ENCODE assay signal across 16 mouse cellular contexts in the genomic region with DNA sequence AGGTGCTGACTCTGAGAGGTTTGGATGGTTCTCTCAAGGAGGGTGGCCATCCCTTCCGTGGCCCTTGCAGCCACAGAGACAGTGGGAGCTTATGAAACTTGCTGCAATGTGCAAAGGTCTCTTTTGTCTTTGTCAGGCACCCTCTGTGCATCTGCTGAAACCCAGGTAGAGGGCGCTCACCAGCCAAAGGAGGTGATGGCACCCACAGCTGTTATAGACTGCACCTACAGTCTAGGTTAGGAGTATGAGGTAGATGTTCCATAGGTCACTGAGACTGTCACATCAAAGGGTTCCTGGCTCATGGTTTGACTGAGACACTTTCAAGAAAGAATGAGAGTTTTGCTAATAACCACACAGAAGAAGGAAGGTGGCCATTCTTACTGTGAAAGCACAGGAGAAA. TPM values are rescaled to one million over a fixed set of nuclear protein-coding genes. Genes with fewer than 3 reads are reported as not detected.
DNase-seq lines count a peak whose midpoint lies in the region; ATAC-seq and TF ChIP-seq lines count a peak whose summit lies in the region.
"Had no signal": no experiment of that assay in that cellular context is flagged by ENCODE, and none has a peak within 500 bp of the region (broad histone marks: within the 10 kb centered on the region; RNA-seq: fewer than 3 reads in every experiment).

No protein-coding gene starts in this region.

- no peak overlapping the region for H3K9ac ChIP-seq in kidney, postnatal 0 days (ENCODE audit: low read depth, low read length)
- H3K9ac ChIP-seq: embryonic facial prominence, embryonic 15.5 days; forebrain, embryonic 15.5 days; liver, embryonic 12.5 days had no signal

- 63% methylated on average over 2 of the region's 2 CpGs for WGBS in thymus, adult 2 months
- whole genome bisulfite sequencing in kidney, postnatal 0 days, result 69% methylated on average over 2 of the region's 2 CpGs
- 53% methylated on average over 2 of the region's 2 CpGs for WGBS in limb, embryonic 10.5 days

- no peak for TF ChIP-seq POLR2A in thymus, adult 2 months (IDR thresholded peaks at IDR 0.05; ENCODE audit: control insufficient read depth, extremely low read depth, insufficient read depth, low read length, poor library complexity)

- no peak for TF ChIP-seq CTCF in thymus, adult 2 months (IDR thresholded peaks at IDR 0.05; ENCODE audit: borderline replicate concordance, control insufficient read depth, extremely low read depth, insufficient read depth, low read length, poor library complexity)
- TF ChIP-seq CTCF in kidney, postnatal 0 days (IDR thresholded peaks at IDR 0.05; ENCODE audit: low read depth), result peak; percentile 35; the same call in 1 of the 2 replicates

- H3K36me3 ChIP-seq in thymus, adult 2 months (ENCODE audit: control insufficient read depth, insufficient read depth, low read length), result no peaks in the 10 kb centered on the region
- H3K36me3 ChIP-seq in kidney, postnatal 0 days (ENCODE audit: insufficient read depth, low read length), result no peaks in the 10 kb centered on the region
- H3K36me3 ChIP-seq in limb, embryonic 10.5 days, result no peaks in the 10 kb centered on the region
- H3K36me3 ChIP-seq: embryonic facial prominence, embryonic 15.5 days; forebrain, embryonic 15.5 days; liver, embryonic 12.5 days had no signal

- H3K4me1 ChIP-seq in thymus, adult 2 months (replicated peaks; ENCODE audit: control insufficient read depth, insufficient read depth, low read length), result 0 out of 2 replicates have a peak, but pooled peaks cover 2% of the 10 kb centered on the region
- no peaks in the 10 kb centered on the region for H3K4me1 ChIP-seq in kidney, postnatal 0 days (replicated peaks; ENCODE audit: insufficient read depth, low read length)
- no peaks in the 10 kb centered on the region for H3K4me1 ChIP-seq in limb, embryonic 10.5 days
- H3K4me1 ChIP-seq: embryonic facial prominence, embryonic 15.5 days; forebrain, embryonic 15.5 days; liver, embryonic 12.5 days had no signal

- no peaks in the 10 kb centered on the region for H3K27me3 ChIP-seq in thymus, adult 2 months (ENCODE audit: control insufficient read depth, insufficient read depth, low read length)
- no peaks in the 10 kb centered on the region for H3K27me3 ChIP-seq in kidney, postnatal 0 days (ENCODE audit: insufficient read depth, low read length)
- H3K27me3 ChIP-seq in limb, embryonic 10.5 days (ENCODE audit: low read depth, poor library complexity, severe bottlenecking), result no peaks in the 10 kb centered on the region
- H3K27me3 ChIP-seq: embryonic facial prominence, embryonic 15.5 days; forebrain, embryonic 15.5 days; liver, embryonic 12.5 days had no signal

- H3K4me2 ChIP-seq in kidney, postnatal 0 days (ENCODE audit: low read length), result no peak overlapping the region
- H3K4me2 ChIP-seq: embryonic facial prominence, embryonic 15.5 days; forebrain, embryonic 15.5 days; liver, embryonic 12.5 days had no signal

- peak; percentile 30 for DNase-seq in kidney, adult 11 months
- no peak for DNase-seq in kidney, adult 18-20 months
- DNase-seq in thymus, adult 2 months, result peak; percentile 26
- DNase-seq in thymus, adult 18-20 months, result no peak
- DNase-seq in kidney, postnatal 0 days (ENCODE audit: low spot score), result no peak
- DNase-seq in thymus, postnatal 4 days, result peak; percentile 64
- DNase-seq in limb, embryonic 10.5 days (ENCODE audit: low spot score), result no peak
- no peak for DNase-seq in urinary bladder, postnatal 4 days (ENCODE audit: low spot score in 2 of 2)
- DNase-seq: gastrocnemius, postnatal 25 days had no signal

- ATAC-seq in kidney, postnatal 0 days (replicated peaks; ENCODE audit: low FRiP score, low read depth), result no peak; the same call in 1 of the 2 replicates
- ATAC-seq: activated CD4-positive, CD25-positive, alpha-beta regulatory T cell, adult 4 months; forebrain, embryonic 15.5 days; liver, embryonic 12.5 days had no signal

- no peaks in the 10 kb centered on the region for H3K9me3 ChIP-seq in kidney, postnatal 0 days (replicated peaks; ENCODE audit: low read length)
- no peaks in the 10 kb centered on the region for H3K9me3 ChIP-seq in limb, embryonic 10.5 days (replicated peaks)
- H3K9me3 ChIP-seq: embryonic facial prominence, embryonic 15.5 days; forebrain, embryonic 15.5 days; liver, embryonic 12.5 days; megakaryocyte, embryonic 14.5 days had no signal

- H3K4me3 ChIP-seq in thymus, adult 2 months (ENCODE audit: control insufficient read depth, insufficient read depth, low read length), result no peak overlapping the region
- H3K4me3 ChIP-seq in kidney, postnatal 0 days (replicated peaks; ENCODE audit: low read depth, low read length), result no peak overlapping the region
- no peak overlapping the region for H3K4me3 ChIP-seq in limb, embryonic 10.5 days
- H3K4me3 ChIP-seq: embryonic facial prominence, embryonic 15.5 days; forebrain, embryonic 15.5 days; liver, embryonic 12.5 days; megakaryocyte, embryonic 14.5 days had no signal

- no peak overlapping the region for H3K27ac ChIP-seq in thymus, adult 2 months (ENCODE audit: control insufficient read depth, insufficient read depth, low read length)
- H3K27ac ChIP-seq in kidney, postnatal 0 days, result no peak overlapping the region
- H3K27ac ChIP-seq in limb, embryonic 10.5 days, result no peak overlapping the region
- H3K27ac ChIP-seq: embryonic facial prominence, embryonic 15.5 days; forebrain, embryonic 15.5 days; liver, embryonic 12.5 days had no signal

RNA-seq across cellular contexts. Expression of gene Prss30, which starts 11.6 kb away (rescaled TPM):
- 2.5 and 2.7 TPM in 2 replicates for polyA plus RNA-seq in thymus, adult 2 months (2012; rRNA removed)
- 0.18 and 0.25 TPM in 2 replicates for polyA plus RNA-seq in kidney, postnatal 0 days (2015; fragmentation: Nextera tagmentation; extraction: Ambion mirVana)
- polyA plus RNA-seq in limb, embryonic 10.5 days (2016; fragmentation: Nextera tagmentation; extraction: Ambion mirVana), result not detected in 2 replicates
- polyA plus RNA-seq: embryonic facial prominence, embryonic 15.5 days; forebrain, embryonic 15.5 days; liver, embryonic 12.5 days had no signal

RNA-seq across cellular contexts. Expression of gene Sbpl, which starts 13.7 kb away (rescaled TPM):
- 0.88 and 1.6 TPM in 2 replicates for polyA plus RNA-seq in thymus, adult 2 months (2012; rRNA removed)
- polyA plus RNA-seq in kidney, postnatal 0 days (2015; fragmentation: Nextera tagmentation; extraction: Ambion mirVana), result not detected in 2 replicates
- not detected in 2 replicates for polyA plus RNA-seq in limb, embryonic 10.5 days (2016; fragmentation: Nextera tagmentation; extraction: Ambion mirVana)
- polyA plus RNA-seq: activated CD4-positive, CD25-positive, alpha-beta regulatory T cell, adult 4 months; brain, embryonic 14.5 days; embryonic facial prominence, embryonic 15.5 days; forebrain, embryonic 15.5 days; heart, embryonic 14.5 days; liver, embryonic 12.5 days had no signal

RNA-seq across cellular contexts. Expression of gene Sbp, which starts 27.3 kb away (rescaled TPM):
- polyA plus RNA-seq in thymus, adult 2 months (2012; rRNA removed), result 0.23 and 0.43 TPM in 2 replicates
- polyA plus RNA-seq in kidney, postnatal 0 days (2015; fragmentation: Nextera tagmentation; extraction: Ambion mirVana), result not detected in 2 replicates
- polyA plus RNA-seq in limb, embryonic 10.5 days (2016; fragmentation: Nextera tagmentation; extraction: Ambion mirVana), result not detected in 2 replicates
- polyA plus RNA-seq: activated CD4-positive, CD25-positive, alpha-beta regulatory T cell, adult 4 months; brain, embryonic 14.5 days; embryonic facial prominence, embryonic 15.5 days; forebrain, embryonic 15.5 days; heart, embryonic 14.5 days; liver, embryonic 12.5 days had no signal

RNA-seq across cellular contexts. Expression of gene Prss22, which starts 29.1 kb away (rescaled TPM):
- polyA plus RNA-seq in thymus, adult 2 months (2012; rRNA removed), result 0.52 and 1.0 TPM in 2 replicates
- polyA plus RNA-seq in kidney, postnatal 0 days (2015; fragmentation: Nextera tagmentation; extraction: Ambion mirVana), result 0.43 and 0.72 TPM in 2 replicates
- polyA plus RNA-seq in limb, embryonic 10.5 days (2016; fragmentation: Nextera tagmentation; extraction: Ambion mirVana), result 1.3 and 1.7 TPM in 2 replicates
- polyA plus RNA-seq: activated CD4-positive, CD25-positive, alpha-beta regulatory T cell, adult 4 months; brain, embryonic 14.5 days; forebrain, embryonic 15.5 days; heart, embryonic 14.5 days; liver, embryonic 12.5 days had no signal

RNA-seq across cellular contexts. Expression of gene Dcpp3, which starts 51.5 kb away (rescaled TPM):
- polyA plus RNA-seq in thymus, adult 2 months (2012; rRNA removed), result 0.34 TPM in 2 replicates
- not detected in 2 replicates for polyA plus RNA-seq in kidney, postnatal 0 days (2015; fragmentation: Nextera tagmentation; extraction: Ambion mirVana)
- not detected in 2 replicates for polyA plus RNA-seq in limb, embryonic 10.5 days (2016; fragmentation: Nextera tagmentation; extraction: Ambion mirVana)
- polyA plus RNA-seq: activated CD4-positive, CD25-positive, alpha-beta regulatory T cell, adult 4 months; brain, embryonic 14.5 days; forebrain, embryonic 15.5 days; liver, embryonic 12.5 days had no signal

Comparison
In these comparisons a context has a peak if more than half of its experiments do, and no peak if none do; other contexts are left out.
1. DNase-seq: peak in kidney, adult 11 months (single experiment), thymus, adult 2 months (single experiment) and thymus, postnatal 4 days (single experiment); none in kidney, adult 18-20 months (single experiment), thymus, adult 18-20 months (0 of 2), kidney, postnatal 0 days (single experiment), limb, embryonic 10.5 days (single experiment) and urinary bladder, postnatal 4 days (0 of 2).